Mouse (Mus musculus) myocyte (in vitro differentiated cells): ENCODE data around the gene Erbb2.

ENCODE experiments used
- E2F4 ChIP-seq: IDR thresholded peaks from one replicate; pipeline ENCODE4 v1.6.1; 2011; ENCODE audit warnings: mild to moderate bottlenecking, control low read depth, moderate library complexity; ENCODE audit not compliant: insufficient read depth
- MAX ChIP-seq: IDR thresholded peaks from one replicate; pipeline ENCODE4 v1.6.1; 2011; ENCODE audit warnings: low read depth, mild to moderate bottlenecking, control low read depth
- MYOD1 ChIP-seq, 3 experiments: IDR thresholded peaks; one replicate each; pipeline ENCODE4 v1.6.1; 2011; ENCODE audit warnings: control low read depth in 2 of 3, low read depth in 2 of 3, mild to moderate bottlenecking in 2 of 3, moderate library complexity in 1 of 3; ENCODE audit not compliant: insufficient read length in 2 of 3, control insufficient read depth in 1 of 3
- MYOG ChIP-seq, 3 experiments: IDR thresholded peaks; one replicate each; pipeline ENCODE4 v1.6.1; 2011; ENCODE audit warnings: control low read depth in 2 of 3, low read depth in 2 of 3, mild to moderate bottlenecking in 2 of 3; ENCODE audit not compliant: insufficient read length in 2 of 3, control insufficient read depth in 1 of 3, insufficient read depth in 1 of 3
- POLR2A ChIP-seq: IDR thresholded peaks from one replicate; pipeline ENCODE4 v1.6.1; 2011; ENCODE audit warnings: low read depth, mild to moderate bottlenecking, control low read depth, moderate library complexity; ENCODE audit not compliant: insufficient read length
- POLR2AphosphoS2 ChIP-seq: IDR thresholded peaks from one replicate; pipeline ENCODE4 v1.6.1; 2011; ENCODE audit warnings: low read depth, control low read depth; ENCODE audit not compliant: insufficient read length
- REST ChIP-seq: IDR thresholded peaks from one replicate; pipeline ENCODE4 v1.6.1; 2011; ENCODE audit warnings: mild to moderate bottlenecking, control low read depth, moderate library complexity; ENCODE audit not compliant: insufficient read depth, insufficient read length
- SRF ChIP-seq: IDR thresholded peaks from one replicate; pipeline ENCODE4 v1.6.1; 2011; ENCODE audit warnings: low read depth; ENCODE audit not compliant: control insufficient read depth, insufficient read length
- TCF12 ChIP-seq: IDR thresholded peaks from one replicate; pipeline ENCODE4 v1.6.1; 2011; ENCODE audit warnings: mild to moderate bottlenecking, control low read depth; ENCODE audit not compliant: poor library complexity, insufficient read depth, severe bottlenecking
- USF1 ChIP-seq: IDR thresholded peaks from one replicate; pipeline ENCODE4 v1.6.1; 2011; ENCODE audit warnings: low read depth, mild to moderate bottlenecking, control low read depth, moderate library complexity

DNA sequence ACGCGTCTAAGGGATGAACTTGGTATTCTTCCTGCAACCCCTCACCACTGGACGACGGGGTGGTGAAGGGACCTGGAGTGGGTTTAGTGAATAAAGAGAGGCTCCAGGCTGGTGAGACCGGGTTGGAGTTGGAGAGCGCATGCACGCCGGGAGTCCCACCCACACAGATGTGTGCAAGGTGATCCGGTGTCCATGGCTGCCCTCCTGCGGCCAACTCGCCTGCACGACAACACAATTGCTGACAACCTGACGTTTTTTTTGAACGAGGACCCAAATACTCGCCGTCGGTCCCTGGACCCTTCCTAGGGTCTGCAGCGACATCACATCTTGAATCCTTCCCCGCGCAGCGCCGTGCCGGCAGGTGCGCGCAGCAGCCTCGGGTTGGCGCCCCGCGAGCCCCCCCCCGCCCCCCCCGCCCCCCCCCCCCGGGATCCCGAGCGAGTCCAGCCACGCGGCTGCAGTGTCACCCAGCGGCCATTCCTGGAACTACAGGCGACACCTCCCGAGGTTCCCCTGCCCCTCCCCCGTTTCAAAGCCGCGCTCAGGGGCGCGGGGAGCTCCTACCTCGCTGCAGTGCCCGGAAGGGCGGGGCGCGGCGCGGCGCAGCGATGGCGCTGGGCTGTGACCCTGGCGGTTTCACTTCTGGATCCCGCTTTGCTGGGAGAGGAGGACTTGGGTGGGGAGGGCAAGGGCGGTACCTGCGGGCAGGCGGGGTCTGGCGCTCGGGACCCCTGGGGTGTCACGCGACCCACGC is 45.3 kb downstream of the Erbb2 start:
- no peak for TF ChIP-seq POLR2A
- no peak for TF ChIP-seq MAX
- TF ChIP-seq USF1: no peak
- TF ChIP-seq POLR2AphosphoS2: no peak
- TF ChIP-seq TCF12: no peak
- peak in 1 of 3 experiments; percentile 9 for TF ChIP-seq MYOD1 (IDR thresholded peaks at IDR 0.05; ENCODE audit: control insufficient read depth in 1 of 3, insufficient read length in 2 of 3, low read depth in 2 of 3)
- no peak for TF ChIP-seq SRF
- no peak for TF ChIP-seq MYOG (IDR thresholded peaks at IDR 0.05; ENCODE audit: control insufficient read depth in 1 of 3, insufficient read depth in 1 of 3, insufficient read length in 2 of 3, low read depth in 2 of 3)
- no peak for TF ChIP-seq E2F4
- no peak for TF ChIP-seq REST
